Mouse (Mus musculus) kidney, postnatal 0 days (tissue): Measurements from ENCODE around the gene Mark3. TPM values are rescaled to one million over a fixed set of nuclear protein-coding genes. Genes with fewer than 3 reads are reported as not detected.

Experiments used
- ATAC-seq: fragments of 200-750 bp; cut with Nextera tagmentation; replicated peaks from 2 replicates; pipeline ENCODE4 v1.8.0; 2017; ENCODE audit warnings: low read depth, moderate number of reproducible peaks, moderate TSS enrichment, moderate library complexity; ENCODE audit not compliant: low FRiP score
- DNase-seq: peaks from one replicate; pipeline ENCODE4 v3.0.0-alpha.2; 2016; ENCODE audit warnings: low spot score
- H3K27ac ChIP-seq: fragments of 300-500 bp; sonication (generic); 2 replicates; pipeline ENCODE4 v1.5.1; 2014; ENCODE audit warnings: mild to moderate bottlenecking
- H3K27me3 ChIP-seq: fragments of 300-500 bp; sonication (generic); 2 replicates; pipeline ENCODE4 v1.6.1; 2014; ENCODE audit warnings: low read length, mixed read lengths; ENCODE audit not compliant: insufficient read depth
- H3K36me3 ChIP-seq: fragments of 300-500 bp; sonication (generic); 2 replicates; pipeline ENCODE4 v1.6.1; 2014; ENCODE audit warnings: low read length, mixed read lengths; ENCODE audit not compliant: insufficient read depth
- H3K4me1 ChIP-seq: fragments of 300-500 bp; sonication (generic); replicated peaks from 2 replicates; pipeline ENCODE4 v1.6.1; 2014; ENCODE audit warnings: antibody characterized with exemption, low read length, mixed read lengths; ENCODE audit not compliant: insufficient read depth
- H3K4me2 ChIP-seq: fragments of 300-500 bp; sonication (generic); 2 replicates; pipeline ENCODE4 v1.6.1; 2014; ENCODE audit warnings: mild to moderate bottlenecking, low read length, moderate library complexity, mixed read lengths
- H3K4me3 ChIP-seq: fragments of 300-500 bp; sonication (generic); replicated peaks from 2 replicates; pipeline ENCODE4 v1.5.1; 2014; ENCODE audit warnings: low read depth, low read length
- H3K9ac ChIP-seq: fragments of 300-500 bp; sonication (generic); 2 replicates; pipeline ENCODE4 v1.6.1; 2014; ENCODE audit warnings: low read depth, low read length
- H3K9me3 ChIP-seq: fragments of 300-500 bp; sonication (generic); replicated peaks from 2 replicates; pipeline ENCODE4 v1.6.1; 2016; ENCODE audit warnings: low read length, inconsistent platforms, mixed read lengths
- CTCF ChIP-seq: IDR thresholded peaks from 2 replicates; pipeline ENCODE4 v1.5.1; 2016; ENCODE audit warnings: antibody characterized with exemption, low read depth, mild to moderate bottlenecking, moderate library complexity
- WGBS: fragments of 180-500 bp; shearing (Covaris S2); extraction: QIAGEN DNeasy Blood & Tissue Kit; methylation state at CpG from one replicate; pipeline ENCODE4 v1.1.7; 2014; 5-methylcytosine and 5-hydroxymethylcytosine counted together
- polyA plus RNA-seq: library from polyadenylated mRNA; unstranded; fragments of >200 nt; fragmentation: Nextera tagmentation; extraction: Ambion mirVana; gene quantifications from 2 replicates; pipeline ENCODE4 v1.2.1, GENCODE M21; 2015

Mark3 gene
- polyA plus RNA-seq, 1 experiment from 2014 or later = 37.9 TPM

- no peak overlapping the region for H3K4me2 ChIP-seq
- H3K27me3 ChIP-seq = no peaks in the 10 kb centered on the region
- TF ChIP-seq CTCF = no peak
- no peak for DNase-seq
- no peak overlapping the region for H3K4me3 ChIP-seq
- no peak overlapping the region for H3K27ac ChIP-seq
- no peak for ATAC-seq
- no peaks in the 10 kb centered on the region for H3K4me1 ChIP-seq
- no peak overlapping the region for H3K9ac ChIP-seq
- H3K9me3 ChIP-seq = no peaks in the 10 kb centered on the region
- WGBS = 70% methylated on average over 3 of the region's 3 CpGs
- H3K36me3 ChIP-seq = 0 out of 2 replicates have a peak, but pooled peaks cover 14% of the 10 kb centered on the region
Observed at GRCm38 (mm10) chr12:111603871-111604270, 29.5 kb downstream of the Mark3 start.

- 90% methylated on average over 2 of the region's 2 CpGs for WGBS
Observed at GRCm38 (mm10) chr12:111605619-111606018, 31.3 kb downstream of the Mark3 start.

GRCm38 (mm10) chr12:111608015-111608414, 33.7 kb downstream of the Mark3 start:
- no peak overlapping the region for H3K27ac ChIP-seq

More at GRCm38 (mm10) chr12:111605619-111606018, 31.3 kb downstream of the Mark3 start:
- ATAC-seq = no peak
- H3K4me3 ChIP-seq = no peak overlapping the region
- H3K9ac ChIP-seq = no peak overlapping the region
- peaks cover 19% of the 10 kb centered on the region; the same call in 1 of the 2 replicates for H3K36me3 ChIP-seq
- no peak for TF ChIP-seq CTCF
- no peaks in the 10 kb centered on the region for H3K9me3 ChIP-seq
- no peak for DNase-seq
- no peaks in the 10 kb centered on the region for H3K27me3 ChIP-seq
- no peak overlapping the region for H3K4me2 ChIP-seq
- H3K27ac ChIP-seq = no peak overlapping the region
- no peaks in the 10 kb centered on the region for H3K4me1 ChIP-seq

GRCm38 (mm10) chr12:111614475-111615141, 40.3 kb downstream of the Mark3 start:
- peaks cover 20% of the 10 kb centered on the region; the same call in 1 of the 2 replicates for H3K36me3 ChIP-seq
- H3K4me3 ChIP-seq = no peak overlapping the region
- H3K4me2 ChIP-seq = no peak overlapping the region
- WGBS = 88% methylated on average over 5 of the region's 5 CpGs
- no peak for ATAC-seq
- H3K27me3 ChIP-seq = no peaks in the 10 kb centered on the region
- no peaks in the 10 kb centered on the region for H3K4me1 ChIP-seq
- TF ChIP-seq CTCF = no peak
- no peak for DNase-seq
- no peaks in the 10 kb centered on the region for H3K9me3 ChIP-seq
- H3K9ac ChIP-seq = no peak overlapping the region
- no peak overlapping the region for H3K27ac ChIP-seq

More at GRCm38 (mm10) chr12:111608015-111608414, 33.7 kb downstream of the Mark3 start:
- ATAC-seq = no peak
- WGBS = 80% methylated on average over 5 of the region's 5 CpGs
- H3K9ac ChIP-seq = no peak overlapping the region
- peaks cover 30% of the 10 kb centered on the region; the same call in 1 of the 2 replicates for H3K36me3 ChIP-seq
- H3K4me2 ChIP-seq = no peak overlapping the region
- no peak overlapping the region for H3K4me3 ChIP-seq
- DNase-seq = no peak
- no peaks in the 10 kb centered on the region for H3K4me1 ChIP-seq
- no peak for TF ChIP-seq CTCF
- no peaks in the 10 kb centered on the region for H3K27me3 ChIP-seq
- no peaks in the 10 kb centered on the region for H3K9me3 ChIP-seq

GRCm38 (mm10) chr12:111618266-111618665, 43.9 kb downstream of the Mark3 start:
- Histone ChIP-seq H3K27ac (no peak overlapping the region), H3K27me3 (no peaks in the 10 kb centered on the region), H3K9ac (no peak overlapping the region), H3K4me3 (no peak overlapping the region), H3K36me3 (peaks cover 22% of the 10 kb centered on the region; the same call in 1 of the 2 replicates), H3K4me2 (no peak overlapping the region), H3K4me1 (no peaks in the 10 kb centered on the region), H3K9me3 (no peaks in the 10 kb centered on the region)
- whole genome bisulfite sequencing = 70% methylated on average over 7 of the region's 7 CpGs
- no peak for ATAC-seq
- no peak for TF ChIP-seq CTCF
- no peak for DNase-seq

- Histone ChIP-seq H3K36me3 (peaks cover 54% of the 10 kb centered on the region), H3K4me3 (no peak overlapping the region)
- peak; percentile 64 for ATAC-seq
Observed at GRCm38 (mm10) chr12:111648061-111648645, 73.8 kb downstream of the Mark3 start.

More at GRCm38 (mm10) chr12:111648061-111648645, 73.8 kb downstream of the Mark3 start:
- Histone ChIP-seq H3K4me1 (no peaks in the 10 kb centered on the region), H3K27me3 (no peaks in the 10 kb centered on the region), H3K9me3 (no peaks in the 10 kb centered on the region), H3K4me2 (no peak overlapping the region), H3K9ac (no peak overlapping the region), H3K27ac (no peak overlapping the region)
- WGBS = 54% methylated on average over 6 of the region's 6 CpGs
- TF ChIP-seq CTCF = peak; percentile 86
- peak; percentile 81 for DNase-seq
